ENCODE assay signal across 22 mouse cellular contexts in genomic region chr6:52487861-52488260, GRCm38 (mm10).
"Had no signal": no experiment of that assay in that cellular context is flagged by ENCODE, and none has a peak within 500 bp of the region (broad histone marks: within the 10 kb centered on the region; RNA-seq: fewer than 3 reads in every experiment).

No protein-coding gene starts in this region.

- H3K4me1 ChIP-seq: limb, embryonic 13.5 days; limb, embryonic 15.5 days; liver, embryonic 12.5 days had no signal

- H3K4me3 ChIP-seq: gastrocnemius, adult 2 months; heart, embryonic 12.5 days; hindbrain, embryonic 13.5 days; hindbrain, embryonic 15.5 days; kidney, embryonic 15.5 days; left cerebral cortex, adult 2 months; limb, embryonic 13.5 days; limb, embryonic 15.5 days; liver, embryonic 12.5 days had no signal

- H3K36me3 ChIP-seq: heart, embryonic 12.5 days; hindbrain, embryonic 13.5 days; hindbrain, embryonic 15.5 days; kidney, embryonic 15.5 days; limb, embryonic 13.5 days; limb, embryonic 15.5 days; liver, embryonic 12.5 days had no signal

- H3K9me3 ChIP-seq: heart, embryonic 12.5 days; hindbrain, embryonic 13.5 days; hindbrain, embryonic 15.5 days; kidney, embryonic 15.5 days; limb, embryonic 13.5 days; limb, embryonic 15.5 days; liver, embryonic 12.5 days had no signal

- H3K27me3 ChIP-seq: heart, embryonic 12.5 days; hindbrain, embryonic 13.5 days; hindbrain, embryonic 15.5 days; limb, embryonic 15.5 days; liver, embryonic 12.5 days had no signal

- DNase-seq: gastrocnemius, adult 2 months; gastrocnemius, postnatal 10 days; gastrocnemius, postnatal 25 days; heart, adult 18-20 months; heart, postnatal 10 days; kidney, adult 11 months; kidney, adult 2 months; kidney, adult 9 months; kidney, postnatal 14 days; kidney, postnatal 36 days; layer of hippocampus, adult 9-11 months had no signal

- H3K27ac ChIP-seq: hindbrain, embryonic 13.5 days; hindbrain, embryonic 15.5 days; hindbrain, postnatal 0 days; kidney, embryonic 15.5 days; kidney, postnatal 0 days; left cerebral cortex, adult 2 months; limb, embryonic 13.5 days; limb, embryonic 15.5 days; liver, embryonic 12.5 days; liver, embryonic 14.5 days had no signal
